Mouse (Mus musculus) CH12.LX (cell line): ENCODE measurements at regions not wholly inside any gene's neighbourhood (a gene's known extent, or its start where the extent isn't known, plus 50 kb on each side); places are given as distances from the start of the nearest gene placed in this dataset.

Experiments used
- DNase-seq: peaks from one replicate; pipeline ENCODE4 v3.0.0-alpha.2; 2013; ENCODE audit errors: extremely low read depth
- H3K27ac ChIP-seq: 2 replicates; pipeline ENCODE4 v1.5.1; 2012; ENCODE audit warnings: low read depth, mild to moderate bottlenecking, control low read depth, moderate library complexity; ENCODE audit not compliant: insufficient read depth
- H3K27me3 ChIP-seq: replicated peaks from 2 replicates; pipeline ENCODE3; 2012; ENCODE audit warnings: inconsistent platforms
- H3K36me3 ChIP-seq, 2 experiments: replicated peaks in 1 of 2; 2 replicates each; pipeline versions ENCODE3 to v1.6.1; 2012; ENCODE audit warnings: inconsistent platforms in 1 of 2, low read length in 1 of 2, mild to moderate bottlenecking in 1 of 2, mixed read lengths in 1 of 2, moderate library complexity in 1 of 2; ENCODE audit not compliant: control insufficient read depth in 1 of 2, insufficient read depth in 1 of 2
- H3K4me1 ChIP-seq, 2 experiments: 2 replicates each; pipeline ENCODE4 v1.6.1; 2012; ENCODE audit warnings: inconsistent platforms in 1 of 2, moderate library complexity in 1 of 2; ENCODE audit not compliant: insufficient read depth in 2 of 2, control insufficient read depth in 1 of 2
- H3K4me2 ChIP-seq: 2 replicates; pipeline ENCODE4 v1.6.1; 2012; ENCODE audit warnings: low read depth, mild to moderate bottlenecking, control low read depth; ENCODE audit not compliant: poor library complexity, insufficient read depth, severe bottlenecking
- H3K4me3 ChIP-seq, 3 experiments: fragments of 150-350 bp in 1 of 3; sonication (generic) in 1 of 3; replicated peaks in 1 of 3; 2 replicates each; pipeline versions ENCODE3 to v1.5.1; 2011 to 2012; ENCODE audit warnings: low read depth in 2 of 3, low read length in 2 of 3, mild to moderate bottlenecking in 2 of 3, moderate library complexity in 2 of 3, control low read depth in 1 of 3, improper control_type of control experiment in 1 of 3, inconsistent platforms in 1 of 3, mixed read lengths in 1 of 3; ENCODE audit not compliant: poor library complexity in 1 of 3
- H3K79me2 ChIP-seq: replicated peaks from 2 replicates; pipeline ENCODE4 v1.6.1; 2012; ENCODE audit warnings: mild to moderate bottlenecking, moderate library complexity; ENCODE audit not compliant: control insufficient read depth, poor library complexity, insufficient read depth, severe bottlenecking; ENCODE audit errors: extremely low read depth
- H3K9ac ChIP-seq: 2 replicates; pipeline ENCODE4 v1.6.1; 2012; ENCODE audit warnings: low read depth, mild to moderate bottlenecking, control low read depth, moderate library complexity; ENCODE audit not compliant: insufficient read depth
- H3K9me3 ChIP-seq: replicated peaks from 2 replicates; pipeline ENCODE3; 2012; ENCODE audit warnings: low read length, inconsistent platforms, mixed read lengths
- BHLHE40 ChIP-seq: IDR thresholded peaks from 2 replicates; pipeline ENCODE4 v1.6.1; 2011; ENCODE audit warnings: mild to moderate bottlenecking, low read depth, low read length, improper control_type of control experiment
- CHD1 ChIP-seq: IDR thresholded peaks from 2 replicates; pipeline ENCODE4 v1.6.1; 2012; ENCODE audit warnings: low read depth, low read length, improper control_type of control experiment, inconsistent platforms
- CHD2 ChIP-seq: IDR thresholded peaks from 2 replicates; pipeline ENCODE4 v1.6.1; 2011; ENCODE audit warnings: low read length, improper control_type of control experiment
- ELF1 ChIP-seq: IDR thresholded peaks from 2 replicates; pipeline ENCODE4 v1.6.1; 2014; ENCODE audit warnings: low read depth, mild to moderate bottlenecking, inconsistent platforms, low read length, improper control_type of control experiment
- JUND ChIP-seq: conservative IDR thresholded peaks from 2 replicates; pipeline ENCODE4 v1.6.1; 2011; ENCODE audit warnings: low read depth, low read length, improper control_type of control experiment
- MEF2A ChIP-seq: IDR thresholded peaks from 2 replicates; pipeline ENCODE4 v1.6.1; 2014; ENCODE audit warnings: low read depth, mild to moderate bottlenecking, inconsistent platforms, low read length, improper control_type of control experiment, borderline replicate concordance
- NELFE ChIP-seq: IDR thresholded peaks from 2 replicates; pipeline ENCODE4 v1.6.1; 2011; ENCODE audit warnings: low read depth, low read length, improper control_type of control experiment
- NRF1 ChIP-seq: IDR thresholded peaks from 2 replicates; pipeline ENCODE4 v1.6.1; 2014; ENCODE audit warnings: low read depth, mild to moderate bottlenecking, inconsistent platforms, low read length, improper control_type of control experiment, moderate library complexity
- POLR2AphosphoS2 ChIP-seq: IDR thresholded peaks from 2 replicates; pipeline ENCODE4 v1.6.1; 2011; ENCODE audit warnings: low read depth, low read length, improper control_type of control experiment
- RCOR1 ChIP-seq: conservative IDR thresholded peaks from 2 replicates; pipeline ENCODE4 v1.6.1; 2012; ENCODE audit warnings: low read depth, mild to moderate bottlenecking, inconsistent platforms, low read length, improper control_type of control experiment
- SIN3A ChIP-seq: IDR thresholded peaks from 2 replicates; pipeline ENCODE4 v1.6.1; 2012; ENCODE audit warnings: low read length, improper control_type of control experiment, inconsistent platforms
- USF1 ChIP-seq: IDR thresholded peaks from 2 replicates; pipeline ENCODE4 v1.6.1; 2014; ENCODE audit warnings: low read depth, mild to moderate bottlenecking, inconsistent platforms, low read length, improper control_type of control experiment
- USF2 ChIP-seq: conservative IDR thresholded peaks from 2 replicates; pipeline ENCODE4 v1.6.1; 2011; ENCODE audit warnings: low read depth, low read length, improper control_type of control experiment
- ZC3H11A ChIP-seq: IDR thresholded peaks from 2 replicates; pipeline ENCODE4 v1.6.1; 2012; ENCODE audit warnings: low read depth, mild to moderate bottlenecking, inconsistent platforms, low read length, improper control_type of control experiment
- ZMIZ1 ChIP-seq: IDR thresholded peaks from 2 replicates; pipeline ENCODE4 v1.6.1; 2012; ENCODE audit warnings: low read depth, mild to moderate bottlenecking, inconsistent platforms, low read length, improper control_type of control experiment
- ZNF384 ChIP-seq: IDR thresholded peaks from 2 replicates; pipeline ENCODE4 v1.6.1; 2012; ENCODE audit warnings: low read depth, low read length, improper control_type of control experiment, inconsistent platforms
- dilution Hi-C: fragments of 300-500 bp; cut with MboI; formaldehyde crosslinking; loops from 2 replicates; pipeline ENCODE4 v1.14.3; 2020; ENCODE audit warnings: low sequenced_read_pairs; ENCODE audit not compliant: extremely low pct_unique_long_range_greater_than_20kb, extremely low pct_ligation_motif_present
- in situ Hi-C: fragments of 300-500 bp; cut with MboI; formaldehyde crosslinking; loops from 3 replicates; pipeline ENCODE4 v1.14.3; 2019; ENCODE audit warnings: low sequenced_read_pairs, low pct_ligation_motif_present, low pct_unique_long_range_greater_than_20kb, mixed read lengths

DNA sequence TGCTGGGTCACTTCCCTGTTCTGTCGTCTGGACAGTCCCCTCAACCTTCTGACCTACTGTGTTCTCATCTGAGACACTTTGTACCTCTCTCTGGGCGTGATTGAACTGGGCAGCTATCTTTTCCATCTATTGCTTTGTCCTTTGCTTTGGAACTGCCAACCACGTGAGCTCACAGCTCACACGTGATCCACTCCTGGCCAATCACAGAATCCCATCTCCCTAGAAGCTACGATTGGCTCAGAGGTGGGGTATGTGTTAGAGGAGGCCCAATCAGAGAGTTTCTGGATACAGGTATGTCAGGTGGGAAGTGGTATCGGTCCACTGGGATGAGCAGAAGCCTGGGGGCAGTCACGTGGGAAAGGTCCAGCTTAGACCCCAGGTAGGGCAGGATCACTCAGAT, 137.0 kb upstream of the Igsf21 start:
- no peaks in the 10 kb centered on the region for H3K4me1 ChIP-seq
- in situ Hi-C loops (no loop called here), dilution Hi-C loops (no loop called here)
- H3K79me2 ChIP-seq: no peaks in the 10 kb centered on the region
- H3K27ac ChIP-seq: no peak overlapping the region
- DNase-seq: no peak
- no peak overlapping the region for H3K9ac ChIP-seq
- no peak overlapping the region for H3K4me2 ChIP-seq
- no peak for TF ChIP-seq ZC3H11A
- peak; percentile 9; the same call in 1 of the 2 replicates for TF ChIP-seq USF1
- peaks cover 7% of the 10 kb centered on the region for H3K9me3 ChIP-seq
- peaks cover 13% of the 10 kb centered on the region for H3K27me3 ChIP-seq
- H3K36me3 ChIP-seq: no peaks in the 10 kb centered on the region
- H3K4me3 ChIP-seq: no peak overlapping the region

DNA sequence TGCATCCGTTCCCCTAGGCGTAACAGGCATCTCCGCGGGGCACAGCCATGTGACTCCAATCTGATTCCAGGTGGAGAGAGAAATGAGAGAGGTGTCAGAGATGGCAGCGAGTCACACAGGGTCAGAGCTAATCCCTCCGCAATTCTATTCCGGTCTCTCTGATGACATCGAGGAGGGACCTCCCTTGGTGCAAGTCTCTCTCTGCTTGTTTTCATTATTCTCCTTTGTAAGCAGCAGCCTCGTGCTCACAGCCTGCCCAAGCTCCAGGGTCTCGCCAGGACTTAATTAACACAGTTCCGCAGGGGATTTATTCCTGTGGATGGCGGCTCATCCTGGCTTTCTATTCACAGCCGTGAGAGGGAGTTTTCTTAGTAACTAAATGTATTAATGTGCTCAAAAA, 134.1 kb upstream of the Igsf21 start:
- TF ChIP-seq ELF1 (no peak), NRF1 (no peak), USF2 (no peak), CHD1 (no peak), BHLHE40 (no peak), ZMIZ1 (no peak), CHD2 (no peak), MEF2A (no peak), ZNF384 (no peak), NELFE (no peak)
- TF ChIP-seq, all 38 proteins: peak for 0
- no peak for DNase-seq
- no peak overlapping the region for H3K9ac ChIP-seq
- H3K27ac ChIP-seq: no peak overlapping the region
- no peak overlapping the region for H3K4me2 ChIP-seq
- H3K27me3 ChIP-seq: peaks cover 17% of the 10 kb centered on the region
- peaks cover 7% of the 10 kb centered on the region for H3K9me3 ChIP-seq
- in situ Hi-C loops: no loop called here
- H3K4me3 ChIP-seq: no peak overlapping the region
- no peaks in the 10 kb centered on the region for H3K4me1 ChIP-seq
- H3K36me3 ChIP-seq: no peaks in the 10 kb centered on the region
- no peaks in the 10 kb centered on the region for H3K79me2 ChIP-seq
- dilution Hi-C loops: no loop called here

DNA sequence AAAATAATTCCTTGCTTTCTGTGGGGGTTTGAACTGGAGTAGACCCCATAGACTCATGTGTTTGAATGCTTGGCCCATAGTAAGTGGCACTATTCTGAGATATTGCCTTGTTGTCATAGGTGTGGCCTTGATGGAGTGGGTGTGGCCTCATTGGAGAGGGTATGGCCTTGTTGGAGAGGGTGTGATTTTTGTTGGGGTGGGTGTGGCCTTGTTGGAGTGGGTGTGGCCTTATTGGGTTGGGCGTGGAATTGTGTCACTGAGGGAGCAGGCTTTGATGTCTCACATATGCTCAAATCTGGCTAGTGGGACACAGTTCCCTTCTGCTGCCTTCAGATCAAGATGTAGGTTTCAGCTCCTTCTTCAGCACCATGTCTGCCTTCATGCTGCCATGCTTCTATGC, 131.4 kb upstream of the Igsf21 start:
- Histone ChIP-seq H3K27me3 (peaks cover 21% of the 10 kb centered on the region), H3K4me1 (no peaks in the 10 kb centered on the region), H3K36me3 (no peaks in the 10 kb centered on the region), H3K9ac (no peak overlapping the region), H3K27ac (no peak overlapping the region), H3K4me2 (no peak overlapping the region), H3K9me3 (peaks cover 7% of the 10 kb centered on the region), H3K4me3 (no peak overlapping the region), H3K79me2 (no peaks in the 10 kb centered on the region)
- dilution Hi-C loops: no loop called here
- in situ Hi-C loops: no loop called here
- TF ChIP-seq POLR2AphosphoS2 (no peak), ELF1 (no peak), SIN3A (no peak), RCOR1 (no peak), JUND (no peak)
- DNase-seq: no peak
